Mouse (Mus musculus) left cerebral cortex, postnatal 4 days (tissue): ENCODE measurements around the gene Gm11114. TPM values are rescaled to one million over a fixed set of nuclear protein-coding genes. Genes with fewer than 3 reads are reported as not detected.

Source experiments
- DNase-seq: peaks from one replicate; pipeline ENCODE4 v3.0.0-alpha.2; 2022
- intact Hi-C: fragments of 180-260 bp; cut with DNase I; formaldehyde crosslinking; loops from one replicate; pipeline ENCODE4 v1.15.1; 2025
- total RNA-seq, 2 experiments: library from RNA; stranded (reverse); gene quantifications; 2 replicates each; pipeline ENCODE4 v1.2.3; 2021

The Gm11114 gene
- total RNA-seq, 2 experiments from 2014 or later = not detected

DNA sequence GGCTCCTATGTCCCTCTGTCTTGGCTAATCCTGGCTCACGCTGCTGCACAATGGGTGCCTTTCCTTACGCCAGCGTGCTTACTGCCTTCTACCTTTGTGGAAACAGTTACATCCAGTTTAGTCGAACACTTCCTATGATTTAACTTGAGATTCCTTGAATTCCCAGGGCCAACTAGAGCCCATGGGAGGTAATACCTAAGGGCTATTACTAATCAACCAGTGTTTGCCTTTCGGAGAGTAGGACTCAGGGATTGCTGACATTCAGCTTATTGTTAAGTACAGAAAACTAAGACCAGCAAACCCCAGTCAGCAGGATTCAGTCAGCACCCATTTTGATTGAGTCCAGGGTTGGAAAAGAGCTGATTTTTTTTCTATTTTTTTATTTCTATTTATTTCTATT, 43.0 kb downstream of the Gm11114 start:
- no peak for DNase-seq
- intact Hi-C loops = no loop called here

DNA sequence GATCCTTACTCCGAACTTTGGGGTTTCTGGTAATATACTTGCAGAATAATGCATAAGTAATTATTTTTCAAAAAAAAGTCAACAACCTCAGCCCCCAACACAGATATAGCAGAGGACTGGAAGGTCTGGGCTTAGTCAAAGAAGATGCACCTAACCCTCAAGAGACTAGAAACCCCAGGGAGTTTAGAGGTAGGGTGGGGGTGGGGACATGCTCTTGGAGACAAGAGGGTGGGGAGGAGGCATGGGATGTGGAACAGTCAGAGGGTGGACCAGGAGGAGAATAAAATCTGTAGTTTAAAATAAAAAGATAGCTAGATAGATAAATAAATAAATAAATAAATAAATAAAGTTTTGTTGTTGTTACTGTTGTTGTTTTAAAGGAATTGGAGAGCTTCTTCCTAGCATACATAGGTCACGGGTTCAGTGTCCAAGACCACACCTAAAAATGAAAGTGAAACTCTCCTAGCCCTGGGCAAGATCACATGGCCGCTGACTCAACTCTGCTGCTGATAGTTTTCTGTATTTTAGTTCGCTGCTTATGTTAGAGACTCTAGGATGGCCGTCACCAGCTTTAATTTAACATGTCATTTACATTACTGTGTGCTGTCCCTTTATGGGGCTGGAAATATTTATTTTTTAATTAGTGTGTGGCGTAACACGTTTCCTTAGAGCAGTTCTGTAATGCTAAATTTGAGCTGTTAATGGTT, 44.7 kb downstream of the Gm11114 start:
- intact Hi-C loops = no loop called here

More for the DNA sequence above, 44.7 kb downstream of the Gm11114 start:
- DNase-seq = no peak

Other genes starting within 250 kb of the Gm11114 start
- gene Tent5a, start 14.6 kb downstream of the Gm11114 start, total RNA-seq = 1 to 10 TPM; 2.0 to 2.1 TPM